Mouse (Mus musculus): Measurements from ENCODE around the gene Cct2.

GRCm38 (mm10) chr10:117018281-117018840 lies 45.3 kb downstream of the Cct2 start:
- TF ChIP-seq EP300 (IDR thresholded peaks at IDR 0.05; ENCODE audit: low read depth) (no peak), CTCF (IDR thresholded peaks at IDR 0.05; ENCODE audit: low read depth) (no peak)
